Mouse (Mus musculus) G1E (cell line): Measurements from ENCODE around the gene Pih1d1. TPM values are rescaled to one million over a fixed set of nuclear protein-coding genes. Genes with fewer than 3 reads are reported as not detected.
A peak's percentile ranks its signal among the peaks of the same experiment; 100 is the strongest.

Experiments
- ATAC-seq: 2 replicates; pipeline ENCODE4 v1.8.0; 2016; ENCODE audit warnings: mild to moderate bottlenecking; ENCODE audit not compliant: insufficient number of reproducible peaks, poor library complexity, low FRiP score, severe bottlenecking; ENCODE audit errors: extremely low read depth
- DNase-seq: peaks from one replicate; pipeline ENCODE4 v3.0.0; 2012; ENCODE audit warnings: low spot score
- H3K27me3 ChIP-seq: 2 replicates; pipeline ENCODE4 v1.6.1; 2012; ENCODE audit warnings: mild to moderate bottlenecking, low read length, inconsistent platforms; ENCODE audit not compliant: insufficient read depth
- H3K36me3 ChIP-seq: replicated peaks from 2 replicates; pipeline ENCODE3; 2012; ENCODE audit warnings: mild to moderate bottlenecking, inconsistent platforms
- H3K4me1 ChIP-seq: 2 replicates; pipeline ENCODE4 v1.6.1; 2012; ENCODE audit warnings: low read depth, low read length, inconsistent platforms, mixed read lengths; ENCODE audit not compliant: insufficient read depth
- H3K4me3 ChIP-seq: 2 replicates; pipeline ENCODE4 v1.5.1; 2012; ENCODE audit warnings: low read depth, mild to moderate bottlenecking, inconsistent platforms, low read length, moderate library complexity, mixed read lengths
- H3K9me3 ChIP-seq: replicated peaks from 2 replicates; pipeline ENCODE4 v1.6.1; 2012; ENCODE audit warnings: inconsistent platforms
- CTCF ChIP-seq: IDR thresholded peaks from 2 replicates; pipeline ENCODE4 v1.5.1; 2012; ENCODE audit warnings: low read depth, low read length, inconsistent platforms, mixed read lengths
- GATA1 ChIP-seq: IDR thresholded peaks from 2 replicates; pipeline ENCODE4 v1.6.1; 2012; ENCODE audit warnings: borderline replicate concordance, low read length, inconsistent platforms, mixed read lengths
- GATA2 ChIP-seq: IDR thresholded peaks from 2 replicates; pipeline ENCODE4 v1.6.1; 2012; ENCODE audit warnings: low read depth, low read length, inconsistent platforms, borderline replicate concordance
- POLR2AphosphoS5 ChIP-seq: IDR thresholded peaks from 2 replicates; pipeline ENCODE4 v1.6.1; 2012; ENCODE audit warnings: low read depth, low read length, inconsistent platforms; ENCODE audit not compliant: insufficient replicate concordance
- TAL1 ChIP-seq: conservative IDR thresholded peaks from 2 replicates; pipeline ENCODE4 v1.6.1; 2012; ENCODE audit warnings: low read depth, low read length, inconsistent platforms, mixed read lengths
- polyA plus RNA-seq: library from polyadenylated mRNA; stranded (reverse); fragments of >175 nt; gene quantifications from 2 replicates; pipeline ENCODE4 v1.2.3, GENCODE M21; 2012
- total RNA-seq, 2 experiments: library from RNA; stranded (forward) in 1 of 2; stranded (reverse) in 1 of 2; fragments of 200-1000 nt in 1 of 2; fragments of >200 nt in 1 of 2; fragmentation: Nextera tagmentation in 1 of 2; gene quantifications; 2 replicates each; pipeline ENCODE4 v1.2.3; 2014 to 2017

Pih1d1 gene
- total and polyA plus RNA-seq, 3 experiments: 46.4 to 82.8 (median 60.9) TPM

DNA sequence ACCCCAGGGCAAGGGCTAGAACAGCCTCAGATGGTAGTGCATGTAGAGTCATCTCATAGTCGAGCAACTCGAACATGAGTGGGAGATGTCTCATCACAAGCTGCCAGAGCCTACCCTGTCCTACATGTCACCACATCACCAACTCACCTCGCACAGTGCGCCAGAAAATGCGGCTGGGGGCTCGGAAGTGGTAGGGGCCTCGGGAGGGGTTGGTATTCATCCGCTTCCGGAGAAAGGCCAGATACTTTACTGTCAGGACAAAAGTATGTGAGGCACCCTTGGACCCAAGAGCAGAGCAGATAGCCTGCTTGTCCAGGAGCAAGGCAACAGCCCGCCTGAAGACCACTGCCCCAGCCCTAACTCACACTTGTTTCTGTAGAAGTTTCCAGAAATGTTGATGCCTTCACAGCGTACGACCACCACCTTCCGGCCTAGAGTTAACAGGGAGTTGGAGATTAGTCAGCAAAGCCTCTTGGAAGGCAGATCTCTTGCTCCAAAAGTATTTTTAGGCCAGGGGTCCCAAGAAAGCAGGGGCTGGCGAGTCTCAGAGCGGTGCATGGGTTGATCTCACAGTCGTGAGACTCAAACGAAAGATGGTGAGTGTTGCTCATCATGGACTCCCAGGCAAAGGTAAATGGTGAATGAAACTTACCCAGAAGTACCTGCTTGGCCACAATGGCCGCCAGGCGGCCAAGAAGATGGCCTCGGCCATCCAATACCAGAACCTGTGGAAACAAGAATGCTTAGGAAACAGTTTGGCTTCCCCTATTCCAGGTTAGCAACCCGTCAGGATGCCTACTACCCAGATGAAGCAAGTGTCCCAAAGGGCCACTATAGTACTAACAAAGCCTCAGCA is 27.0 kb upstream of the Pih1d1 start:
- H3K9me3 ChIP-seq: no peaks in the 10 kb centered on the region
- no peak for DNase-seq
- peak overlapping the region; percentile 93 for H3K4me3 ChIP-seq
- no peaks in the 10 kb centered on the region for H3K27me3 ChIP-seq
- ATAC-seq: no peak
- H3K4me1 ChIP-seq: peaks cover 66% of the 10 kb centered on the region
- peaks cover 71% of the 10 kb centered on the region for H3K36me3 ChIP-seq
- TF ChIP-seq POLR2AphosphoS5 (no peak), TAL1 (no peak), GATA1 (no peak), CTCF (no peak), GATA2 (no peak)

DNA sequence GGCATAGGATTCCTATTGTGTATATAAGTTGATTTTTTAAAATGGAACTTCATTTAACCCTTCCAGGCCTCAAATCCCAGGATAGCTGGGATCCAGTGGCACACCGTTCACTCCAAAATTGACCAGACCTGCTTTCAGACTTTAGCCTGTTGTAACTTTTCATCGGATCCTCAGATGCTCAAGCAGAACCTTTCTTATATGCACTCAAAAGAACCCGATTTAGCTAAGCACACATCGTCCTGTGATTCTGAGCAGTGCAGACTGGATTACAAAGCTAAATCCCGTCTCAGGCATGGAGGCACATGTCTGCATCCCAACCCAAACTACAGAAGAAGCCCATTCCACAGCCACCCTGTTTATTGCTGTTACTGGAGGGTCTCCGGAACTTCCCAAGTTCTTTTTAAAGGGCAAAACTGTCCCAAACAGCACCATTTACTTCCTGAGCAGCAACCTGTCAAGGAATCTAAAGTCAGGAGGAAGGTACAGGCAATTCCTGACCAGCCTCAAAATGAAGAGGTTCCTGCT is 26.3 kb upstream of the Pih1d1 start:
- TF ChIP-seq POLR2AphosphoS5: no peak; the same call in 1 of the 2 replicates
- TF ChIP-seq GATA2: no peak
- TF ChIP-seq TAL1: no peak
- TF ChIP-seq CTCF: no peak
- no peak for TF ChIP-seq GATA1
- Histone ChIP-seq H3K36me3 (peaks cover 71% of the 10 kb centered on the region), H3K4me1 (peaks cover 66% of the 10 kb centered on the region), H3K4me3 (peak overlapping the region; percentile 93), H3K9me3 (no peaks in the 10 kb centered on the region), H3K27me3 (no peaks in the 10 kb centered on the region)
- ATAC-seq: no peak
- DNase-seq: no peak

DNA sequence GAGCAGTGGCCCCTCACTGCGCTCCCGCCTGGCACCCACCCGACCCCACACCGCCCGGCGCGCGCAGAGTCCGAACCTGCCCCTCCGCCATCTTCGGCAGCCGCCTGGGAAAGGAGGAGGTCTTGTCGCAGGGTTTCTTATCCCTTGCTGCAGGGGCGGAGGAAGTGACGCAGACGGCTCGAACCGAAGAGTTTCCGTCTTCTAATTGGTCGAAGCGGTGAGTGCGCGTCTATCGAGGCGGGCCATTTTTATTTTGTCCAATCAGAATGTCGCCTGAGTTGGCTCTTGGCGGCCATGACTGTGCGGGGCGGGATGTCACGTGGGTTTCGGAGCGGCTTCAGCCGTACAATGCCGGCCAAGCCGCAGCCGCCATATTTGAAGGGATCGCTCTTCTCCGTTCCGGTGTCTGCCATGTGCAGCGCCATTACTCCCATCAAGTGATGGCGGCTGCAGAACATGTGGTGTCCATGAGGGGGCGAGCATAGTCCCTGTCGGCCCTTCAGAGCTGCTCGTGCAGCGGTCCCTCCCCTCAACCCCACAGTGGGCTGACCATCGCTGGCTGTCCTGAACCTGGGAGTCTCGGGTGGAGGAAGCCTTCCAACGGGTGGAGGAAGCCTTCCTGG is 25.4 kb upstream of the Pih1d1 start, which contains the start of gene Rpl13a:
Gene Rpl13a, minus strand, starts transcription at position 138 of the 623 bp plus-strand sequence.
- ATAC-seq: peak; percentile 66
- Histone ChIP-seq H3K9me3 (peaks cover 3% of the 10 kb centered on the region; the same call in 1 of the 2 replicates), H3K27me3 (no peaks in the 10 kb centered on the region), H3K36me3 (peaks cover 71% of the 10 kb centered on the region), H3K4me3 (peak within 1 kb of the TSS; percentile 93), H3K4me1 (peaks cover 67% of the 10 kb centered on the region)
- TF ChIP-seq POLR2AphosphoS5 (0 out of 2 replicates have a peak, but pooled peaks have one; percentile 15), CTCF (peak; percentile 82), TAL1 (no peak), GATA2 (no peak), GATA1 (no peak)
- DNase-seq: peak; percentile 99

- H3K9me3 ChIP-seq: peaks cover 3% of the 10 kb centered on the region; the same call in 1 of the 2 replicates
- TF ChIP-seq CTCF: no peak
- no peak for TF ChIP-seq POLR2AphosphoS5
- no peak for TF ChIP-seq TAL1
- no peak for TF ChIP-seq GATA1
- no peak for TF ChIP-seq GATA2
- peaks cover 73% of the 10 kb centered on the region for H3K4me1 ChIP-seq
- no peaks in the 10 kb centered on the region for H3K27me3 ChIP-seq
- DNase-seq: no peak
- H3K4me3 ChIP-seq: peak overlapping the region; percentile 93
- no peak for ATAC-seq
- peaks cover 75% of the 10 kb centered on the region for H3K36me3 ChIP-seq
These were observed 24.8 kb upstream of the Pih1d1 start for GRCm38 (mm10) chr7:45129318-45129717.

DNA sequence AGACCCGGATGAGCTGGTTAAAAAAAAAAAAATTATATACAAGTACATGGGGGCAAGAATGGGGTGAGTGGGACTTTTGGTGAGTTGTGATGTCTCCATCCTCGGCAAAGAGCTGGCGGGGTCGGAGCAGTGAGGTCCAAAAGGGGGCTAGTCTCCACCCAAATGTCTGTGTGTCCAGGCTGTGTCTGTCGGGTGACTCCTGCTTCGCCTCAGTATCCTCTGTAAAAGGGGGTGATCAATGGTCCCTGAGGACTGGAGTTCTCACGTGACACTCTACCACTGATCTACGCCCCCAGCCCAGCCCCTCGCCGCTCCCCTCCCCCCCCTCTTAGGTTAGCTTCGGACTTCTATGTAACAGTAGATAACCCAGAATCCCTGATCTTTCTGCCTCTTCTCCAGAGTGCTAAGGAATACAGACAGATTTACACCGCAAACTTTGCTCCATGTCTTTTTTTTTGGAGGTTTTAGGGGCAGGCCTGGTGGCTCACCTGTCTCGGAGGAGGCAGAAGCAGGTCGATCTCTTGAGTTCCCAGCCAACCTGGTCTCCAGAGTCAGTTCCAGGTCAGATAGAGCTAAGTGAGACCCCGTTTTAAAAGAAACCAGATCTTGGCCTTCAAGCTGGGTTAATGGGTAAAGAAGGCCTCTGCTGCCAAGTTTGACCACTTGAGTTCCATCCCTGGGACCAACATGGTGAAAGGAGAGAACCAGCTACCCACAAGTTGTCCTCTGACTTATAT is 24.2 kb upstream of the Pih1d1 start:
- DNase-seq (no peak), ATAC-seq (no peak)
- H3K27me3 ChIP-seq: no peaks in the 10 kb centered on the region
- H3K4me3 ChIP-seq: peak overlapping the region; percentile 93; the same call in 1 of the 2 replicates
- peaks cover 74% of the 10 kb centered on the region for H3K36me3 ChIP-seq
- H3K9me3 ChIP-seq: peaks cover 3% of the 10 kb centered on the region; the same call in 1 of the 2 replicates
- peaks cover 73% of the 10 kb centered on the region for H3K4me1 ChIP-seq
- TF ChIP-seq GATA1: no peak
- no peak for TF ChIP-seq POLR2AphosphoS5
- TF ChIP-seq TAL1: no peak
- TF ChIP-seq CTCF: no peak
- TF ChIP-seq GATA2: no peak
